Mouse (Mus musculus) embryonic facial prominence, embryonic 11.5 days (tissue): ENCODE measurements at regions not wholly inside any gene's neighbourhood (a gene's known extent, or its start where the extent isn't known, plus 50 kb on each side); places are given as distances from the start of the nearest gene placed in this dataset.

Experiments
- ATAC-seq: fragments of 200-750 bp; cut with Nextera tagmentation; replicated peaks from 2 replicates; pipeline ENCODE4 v1.8.0; 2017; ENCODE audit warnings: low read depth; ENCODE audit not compliant: insufficient number of reproducible peaks, low FRiP score, low TSS enrichment
- DNase-seq: peaks from one replicate; pipeline ENCODE4 v3.0.0-alpha.2; 2015; ENCODE audit warnings: low spot score
- H3K27ac ChIP-seq: fragments of 300-500 bp; sonication (generic); replicated peaks from 2 replicates; pipeline ENCODE4 v1.5.1; 2014; ENCODE audit warnings: mild to moderate bottlenecking, low read depth, low read length, control low read depth
- H3K27me3 ChIP-seq: fragments of 300-500 bp; sonication (generic); 2 replicates; pipeline ENCODE4 v1.6.1; 2014; ENCODE audit warnings: mild to moderate bottlenecking, low read length, moderate library complexity, mixed read lengths; ENCODE audit not compliant: control insufficient read depth, insufficient read depth
- H3K36me3 ChIP-seq: fragments of 300-500 bp; sonication (generic); replicated peaks from 2 replicates; pipeline ENCODE4 v1.6.1; 2014; ENCODE audit warnings: low read depth, mild to moderate bottlenecking, low read length, moderate library complexity, mixed read lengths; ENCODE audit not compliant: control insufficient read depth, insufficient read depth
- H3K4me1 ChIP-seq: fragments of 300-500 bp; sonication (generic); 2 replicates; pipeline ENCODE4 v1.6.1; 2014; ENCODE audit warnings: low read length, mixed read lengths; ENCODE audit not compliant: control insufficient read depth, insufficient read depth
- H3K4me2 ChIP-seq: fragments of 300-500 bp; sonication (generic); 2 replicates; pipeline ENCODE4 v1.6.1; 2014; ENCODE audit warnings: low read depth, mild to moderate bottlenecking, control low read depth, low read length, moderate library complexity
- H3K4me3 ChIP-seq: fragments of 300-500 bp; sonication (generic); 2 replicates; pipeline ENCODE4 v1.5.1; 2014; ENCODE audit warnings: low read depth, low read length, control low read depth
- H3K9ac ChIP-seq: fragments of 300-500 bp; sonication (generic); replicated peaks from 2 replicates; pipeline ENCODE4 v1.6.1; 2014; ENCODE audit warnings: mild to moderate bottlenecking, control low read depth, low read length
- H3K9me3 ChIP-seq: fragments of 300-500 bp; sonication (generic); replicated peaks from 2 replicates; pipeline ENCODE4 v1.6.1; 2016; ENCODE audit warnings: mild to moderate bottlenecking, low read length, inconsistent platforms, mixed read lengths; ENCODE audit not compliant: control insufficient read depth
- WGBS: fragments of 180-500 bp; shearing (Covaris S2); extraction: QIAGEN DNeasy Blood & Tissue Kit; methylation state at CpG from one replicate; pipeline ENCODE4 v1.1.7; 2014; 5-methylcytosine and 5-hydroxymethylcytosine counted together

DNA sequence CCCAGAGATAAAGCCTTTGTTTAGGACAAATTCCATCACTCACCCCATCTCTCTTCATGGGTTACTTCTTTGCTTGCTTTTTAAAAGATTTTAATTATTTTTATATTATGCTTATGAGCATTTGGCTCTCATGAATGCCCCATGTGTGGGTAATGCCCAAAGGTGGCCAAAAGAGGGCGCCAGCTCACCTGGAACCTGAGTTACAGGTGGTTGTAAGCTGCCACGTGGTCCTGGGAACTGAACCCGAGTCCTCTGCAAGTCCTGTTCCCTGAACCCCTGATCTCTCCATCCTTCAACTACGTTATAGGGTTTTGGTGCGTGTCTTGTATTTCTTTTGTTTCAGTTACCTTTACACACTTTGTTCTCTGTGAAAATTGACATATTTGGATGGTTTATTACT lies 460.2 kb downstream of the Rps24 start:
- Histone ChIP-seq H3K27me3 (no peaks in the 10 kb centered on the region), H3K27ac (no peak overlapping the region), H3K4me2 (no peak overlapping the region), H3K4me3 (no peak overlapping the region), H3K36me3 (no peaks in the 10 kb centered on the region), H3K9ac (no peak overlapping the region), H3K4me1 (no peaks in the 10 kb centered on the region), H3K9me3 (no peaks in the 10 kb centered on the region)
- DNase-seq (no peak), ATAC-seq (no peak)
- WGBS, result 80% methylated on average over 5 of the region's 5 CpGs

DNA sequence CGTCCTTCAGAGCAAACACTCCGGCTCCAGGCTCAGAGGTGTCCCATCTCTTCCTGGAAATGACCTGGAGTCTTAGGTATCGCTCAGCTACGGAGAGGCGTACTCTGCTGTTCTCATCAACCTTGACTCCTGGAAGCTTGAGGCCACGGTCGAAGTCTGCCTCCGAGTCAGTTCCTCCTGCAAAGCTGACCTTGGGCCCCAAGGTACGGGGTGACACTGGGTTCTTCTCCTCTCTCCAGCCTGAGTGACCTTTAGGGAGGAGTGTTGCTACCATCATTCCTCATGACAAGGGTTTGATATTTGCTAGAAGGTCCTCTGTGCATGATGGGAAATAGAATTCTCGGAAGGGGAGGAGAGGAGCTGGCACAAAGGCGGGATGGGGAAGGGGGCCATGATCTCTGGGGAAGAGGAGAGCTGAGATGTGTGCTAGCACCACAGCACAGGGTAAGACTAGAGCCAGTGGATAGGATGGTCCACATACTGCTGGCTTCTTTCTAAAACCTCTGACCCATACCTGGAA lies 469.0 kb downstream of the Rps24 start:
- 88% methylated on average over 11 of the region's 11 CpGs for WGBS
- ATAC-seq, result no peak

DNA sequence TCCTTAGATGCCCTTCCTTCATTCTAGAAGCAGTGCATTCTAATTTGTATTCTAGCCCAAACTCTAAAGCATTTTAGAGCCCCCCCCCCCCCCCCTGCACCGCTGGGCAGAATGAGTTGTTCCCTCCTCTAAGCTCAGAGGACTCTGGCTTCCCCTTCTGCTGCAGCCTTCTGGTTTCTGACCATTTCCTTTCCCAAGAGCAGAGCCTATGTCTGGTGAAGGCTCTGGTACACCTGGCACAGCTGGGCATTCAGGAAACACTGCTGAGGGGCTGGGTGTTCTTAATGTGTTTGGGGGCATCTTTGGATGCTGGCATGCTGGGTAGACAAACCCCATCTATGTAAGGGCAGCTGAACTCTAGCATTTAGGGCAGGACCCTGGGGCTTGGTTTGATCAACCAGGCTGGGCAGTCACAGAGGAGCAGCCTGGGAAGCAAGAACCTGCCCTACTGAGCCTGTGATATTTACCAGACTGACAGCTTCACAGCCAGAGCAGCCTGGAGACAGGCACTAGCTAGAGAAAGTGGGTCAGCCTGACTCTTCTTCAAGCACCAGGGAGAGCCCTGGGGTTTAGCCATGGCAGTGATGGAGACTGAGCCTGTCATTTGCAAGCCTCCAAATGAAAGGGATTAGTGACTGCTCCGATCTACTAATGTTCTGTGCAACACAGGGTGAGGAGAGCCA lies 469.7 kb downstream of the Rps24 start:
- DNase-seq, result no peak
- no peak overlapping the region for H3K9ac ChIP-seq
- H3K4me3 ChIP-seq, result no peak overlapping the region
- no peaks in the 10 kb centered on the region for H3K9me3 ChIP-seq
- no peak overlapping the region for H3K4me2 ChIP-seq
- H3K27ac ChIP-seq, result no peak overlapping the region
- H3K36me3 ChIP-seq, result no peaks in the 10 kb centered on the region
- no peaks in the 10 kb centered on the region for H3K27me3 ChIP-seq
- H3K4me1 ChIP-seq, result no peaks in the 10 kb centered on the region
- WGBS, result 86% methylated on average over 2 of the region's 2 CpGs
- ATAC-seq, result no peak

More for the DNA sequence above, 469.0 kb downstream of the Rps24 start:
- no peak overlapping the region for H3K4me2 ChIP-seq
- no peak overlapping the region for H3K9ac ChIP-seq
- DNase-seq, result no peak
- no peaks in the 10 kb centered on the region for H3K27me3 ChIP-seq
- no peak overlapping the region for H3K27ac ChIP-seq
- no peaks in the 10 kb centered on the region for H3K9me3 ChIP-seq
- H3K4me3 ChIP-seq, result no peak overlapping the region
- no peaks in the 10 kb centered on the region for H3K36me3 ChIP-seq
- H3K4me1 ChIP-seq, result no peaks in the 10 kb centered on the region

DNA sequence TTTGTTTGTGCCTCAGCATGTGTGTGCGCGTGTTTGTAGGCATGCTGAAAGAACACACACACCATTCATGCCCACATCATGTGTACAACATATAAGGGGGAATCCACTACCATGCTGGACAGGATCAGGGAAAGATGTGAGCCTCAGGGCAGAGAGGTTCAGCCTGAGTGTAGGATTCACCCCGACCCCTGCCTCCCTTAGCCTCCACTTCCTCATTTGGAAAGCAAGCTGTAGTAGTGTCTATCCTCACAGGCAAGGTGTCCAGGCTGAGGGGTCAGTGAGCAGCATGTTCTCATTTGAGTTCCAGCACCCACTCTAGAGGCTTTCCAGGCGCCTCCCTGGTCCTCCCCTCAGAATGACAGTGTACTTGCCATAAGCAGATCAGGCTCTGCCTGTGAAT lies 470.5 kb downstream of the Rps24 start:
- 80% methylated on average over 4 of the region's 4 CpGs for WGBS
- Histone ChIP-seq H3K4me2 (no peak overlapping the region), H3K27me3 (no peaks in the 10 kb centered on the region), H3K4me1 (no peaks in the 10 kb centered on the region), H3K27ac (no peak overlapping the region), H3K9ac (no peak overlapping the region), H3K36me3 (no peaks in the 10 kb centered on the region), H3K4me3 (no peak overlapping the region), H3K9me3 (no peaks in the 10 kb centered on the region)
- DNase-seq (no peak), ATAC-seq (no peak)

DNA sequence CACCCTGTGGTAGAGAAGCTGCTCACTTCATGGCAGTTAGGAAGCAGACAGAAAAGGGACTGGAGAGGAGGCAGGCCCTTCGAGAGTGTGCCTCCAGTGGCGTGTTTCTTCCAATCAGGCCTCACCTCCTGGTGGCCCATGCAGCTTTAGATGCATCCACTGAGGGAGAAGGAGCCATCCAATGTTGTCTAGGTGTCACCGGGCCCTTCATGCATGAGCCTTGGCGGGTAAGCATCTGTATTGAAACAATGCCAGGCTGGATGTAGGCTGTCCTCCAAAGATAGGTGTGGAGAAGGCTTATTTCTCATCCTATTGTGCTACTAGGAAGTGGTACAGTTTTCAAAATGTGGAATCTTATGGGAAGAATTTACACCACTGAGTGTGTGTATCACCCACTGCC lies 471.9 kb downstream of the Rps24 start:
- Histone ChIP-seq H3K4me1 (no peaks in the 10 kb centered on the region), H3K4me3 (no peak overlapping the region), H3K27ac (no peak overlapping the region), H3K9me3 (no peaks in the 10 kb centered on the region), H3K4me2 (no peak overlapping the region), H3K9ac (no peak overlapping the region), H3K27me3 (no peaks in the 10 kb centered on the region), H3K36me3 (no peaks in the 10 kb centered on the region)
- DNase-seq (no peak), ATAC-seq (no peak)
- 80% methylated on average over 4 of the region's 4 CpGs for WGBS

DNA sequence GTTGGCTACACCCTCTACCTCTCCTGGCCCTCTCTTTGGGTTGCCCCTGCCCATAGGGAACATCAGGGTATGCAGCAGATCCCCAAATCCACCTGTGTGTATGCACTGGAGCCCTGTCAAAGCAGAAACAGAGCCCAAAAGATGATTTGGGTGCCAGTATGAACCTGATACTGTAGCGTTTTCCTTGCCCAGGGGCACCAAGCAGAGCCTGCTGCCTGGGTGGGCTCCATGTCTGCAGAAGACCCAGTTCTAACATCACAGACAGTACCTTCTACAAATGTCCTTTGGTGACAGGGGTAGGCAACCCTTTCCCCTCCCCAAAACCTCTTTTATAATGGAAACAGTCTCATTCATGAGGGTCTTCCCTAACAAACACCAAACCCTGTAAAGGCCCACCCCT lies 472.5 kb downstream of the Rps24 start:
- WGBS, result 81% methylated on average over 1 of the region's 1 CpGs
- ATAC-seq, result no peak

DNA sequence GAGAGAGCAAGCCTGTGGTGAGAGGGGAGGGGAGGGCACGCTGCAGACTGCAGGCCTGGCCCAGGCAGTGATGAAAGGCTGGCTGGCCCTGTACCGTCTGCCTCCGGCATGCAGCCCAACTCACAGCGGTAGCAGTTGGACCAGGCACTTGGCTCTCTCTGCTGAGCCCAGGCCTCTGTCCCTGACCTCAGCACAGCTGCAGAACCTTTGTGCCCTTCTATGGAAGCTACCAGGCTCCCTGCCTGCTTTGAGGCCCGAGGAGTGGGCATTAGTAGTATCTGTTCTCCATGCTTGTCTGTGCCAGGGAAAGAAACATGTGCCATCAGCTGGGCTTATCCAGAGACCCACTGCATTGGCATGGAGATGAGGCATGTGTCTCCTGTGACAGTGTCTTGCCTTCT lies 473.2 kb downstream of the Rps24 start:
- Histone ChIP-seq H3K36me3 (no peaks in the 10 kb centered on the region), H3K27me3 (no peaks in the 10 kb centered on the region), H3K9ac (no peak overlapping the region), H3K4me1 (no peaks in the 10 kb centered on the region), H3K9me3 (no peaks in the 10 kb centered on the region), H3K4me3 (no peak overlapping the region), H3K27ac (no peak overlapping the region), H3K4me2 (no peak overlapping the region)
- WGBS, result 41% methylated on average over 5 of the region's 5 CpGs
- ATAC-seq (no peak), DNase-seq (no peak)

More for the DNA sequence above, 472.5 kb downstream of the Rps24 start:
- H3K27me3 ChIP-seq, result no peaks in the 10 kb centered on the region
- H3K9me3 ChIP-seq, result no peaks in the 10 kb centered on the region
- no peak overlapping the region for H3K4me2 ChIP-seq
- H3K27ac ChIP-seq, result no peak overlapping the region
- H3K4me1 ChIP-seq, result no peaks in the 10 kb centered on the region
- H3K4me3 ChIP-seq, result no peak overlapping the region
- no peak overlapping the region for H3K9ac ChIP-seq
- H3K36me3 ChIP-seq, result no peaks in the 10 kb centered on the region
- DNase-seq, result no peak

DNA sequence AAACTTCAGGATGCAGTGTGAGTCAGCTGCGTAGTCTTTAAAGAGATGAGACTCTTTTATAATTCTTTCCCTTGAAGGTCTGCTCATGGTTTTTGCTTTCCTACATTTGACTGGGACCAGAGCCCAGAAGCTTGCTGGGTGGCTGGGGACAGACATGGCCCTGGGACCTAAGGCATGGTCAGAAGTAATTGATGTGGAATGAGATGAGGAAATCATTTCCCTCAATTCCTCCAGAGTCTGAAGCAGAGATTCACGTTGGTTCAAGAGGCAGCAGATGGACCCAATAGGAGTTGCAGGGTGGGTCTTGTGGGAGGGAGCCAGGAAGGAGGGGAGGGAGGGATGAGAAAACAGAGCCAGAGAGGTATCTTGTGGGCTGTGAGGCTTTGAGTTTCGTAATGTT lies 473.9 kb downstream of the Rps24 start:
- H3K36me3 ChIP-seq, result no peaks in the 10 kb centered on the region
- WGBS, result 70% methylated on average over 3 of the region's 3 CpGs

More for the DNA sequence above, 473.9 kb downstream of the Rps24 start:
- no peak overlapping the region for H3K4me2 ChIP-seq
- no peak overlapping the region for H3K4me3 ChIP-seq
- no peak for ATAC-seq
- no peaks in the 10 kb centered on the region for H3K4me1 ChIP-seq
- no peaks in the 10 kb centered on the region for H3K27me3 ChIP-seq
- no peak for DNase-seq
- H3K9ac ChIP-seq, result no peak overlapping the region
- H3K27ac ChIP-seq, result no peak overlapping the region
- no peaks in the 10 kb centered on the region for H3K9me3 ChIP-seq
